Mouse (Mus musculus): ENCODE measurements at regions not wholly inside any gene's neighbourhood (a gene's known extent, or its start where the extent isn't known, plus 50 kb on each side); places are given as distances from the start of the nearest gene placed in this dataset.

GRCm38 (mm10) chr9:41833408-41833807, 290.7 kb downstream of the Sorl1 start:
- ATAC-seq, result no peak

DNA sequence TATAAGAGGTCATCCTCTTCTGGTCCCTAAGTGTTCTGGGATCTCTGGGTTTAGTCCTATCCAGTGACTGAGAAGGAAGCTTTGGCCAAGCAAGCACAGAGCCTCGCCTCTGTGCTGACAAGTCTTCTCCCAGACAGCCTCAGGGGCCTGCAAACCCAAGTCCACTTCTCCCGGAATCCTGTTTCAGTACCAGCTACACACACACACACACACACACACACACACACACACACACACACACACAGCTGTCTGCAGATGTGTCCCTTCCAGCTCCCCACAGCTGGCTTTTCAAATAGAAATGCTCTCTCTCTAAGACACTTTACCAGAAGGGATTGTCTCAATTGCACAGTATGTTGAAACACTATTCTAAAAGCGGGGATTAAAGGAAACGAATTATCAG, 296.7 kb downstream of the Sorl1 start:
- ATAC-seq, result no peak

- ATAC-seq, result no peak
These were observed 302.7 kb downstream of the Sorl1 start for GRCm38 (mm10) chr9:41821401-41821800.

DNA sequence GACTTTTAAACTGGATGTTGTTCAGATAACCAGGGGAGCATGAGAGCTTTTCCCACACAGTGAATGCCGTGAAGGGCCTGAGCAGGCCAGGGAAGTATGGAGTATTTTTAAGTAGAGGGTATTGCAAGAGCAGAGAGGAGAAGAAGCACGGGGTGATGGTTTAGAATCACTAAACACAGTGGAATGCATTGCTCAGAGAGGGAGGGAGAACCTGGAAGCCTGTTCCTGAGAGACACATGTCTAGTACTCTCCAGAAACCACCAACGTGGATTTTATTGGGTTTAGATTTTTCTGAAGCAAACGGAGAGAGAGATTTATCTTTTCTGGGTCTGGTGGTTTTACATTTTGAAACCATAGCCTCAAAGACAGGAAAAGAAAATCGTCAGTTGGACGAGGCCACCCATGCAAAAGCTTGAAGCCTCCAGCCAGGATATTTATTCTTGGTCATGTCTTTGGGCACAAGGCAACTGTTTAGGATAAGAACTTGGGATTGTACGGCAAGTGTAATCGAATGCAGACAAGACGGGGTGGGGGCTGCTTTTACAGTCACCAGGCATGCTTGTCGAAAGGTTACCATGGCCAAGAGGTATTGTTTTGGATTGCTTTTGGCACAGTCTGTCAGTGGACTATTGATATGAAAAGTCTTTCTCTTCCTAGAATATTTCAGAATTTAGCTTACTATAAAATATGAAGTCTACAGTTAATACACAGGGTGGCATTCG, 306.2 kb downstream of the Sorl1 start:
- no peak for ATAC-seq

- ATAC-seq, result no peak
These were observed 308.2 kb downstream of the Sorl1 start for GRCm38 (mm10) chr9:41815921-41816320.

DNA sequence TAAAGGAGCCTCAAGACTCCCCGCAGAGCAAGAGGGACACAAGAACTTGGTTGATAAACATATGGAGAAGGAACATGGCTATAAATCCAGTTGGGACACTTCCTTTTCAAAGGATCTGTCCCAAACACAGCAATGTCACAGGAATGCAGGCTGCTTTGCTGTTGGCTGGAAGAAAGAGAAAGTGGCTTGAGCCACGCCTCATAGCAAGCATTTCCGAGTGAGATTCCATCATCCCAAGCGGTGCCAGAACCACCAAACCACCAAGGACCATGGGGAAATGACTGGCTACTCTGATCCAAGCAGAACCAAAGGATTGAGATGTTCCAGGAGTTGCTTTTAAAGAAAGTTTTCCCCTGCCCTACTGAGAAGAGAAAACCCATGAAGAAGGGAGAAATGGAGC, 314.8 kb downstream of the Sorl1 start:
- no peak for ATAC-seq

- ATAC-seq, result no peak
These were observed 315.3 kb downstream of the Sorl1 start for GRCm38 (mm10) chr9:41808791-41809190.

GRCm38 (mm10) chr9:41806289-41806621, 317.8 kb downstream of the Sorl1 start:
- ATAC-seq, result no peak

DNA sequence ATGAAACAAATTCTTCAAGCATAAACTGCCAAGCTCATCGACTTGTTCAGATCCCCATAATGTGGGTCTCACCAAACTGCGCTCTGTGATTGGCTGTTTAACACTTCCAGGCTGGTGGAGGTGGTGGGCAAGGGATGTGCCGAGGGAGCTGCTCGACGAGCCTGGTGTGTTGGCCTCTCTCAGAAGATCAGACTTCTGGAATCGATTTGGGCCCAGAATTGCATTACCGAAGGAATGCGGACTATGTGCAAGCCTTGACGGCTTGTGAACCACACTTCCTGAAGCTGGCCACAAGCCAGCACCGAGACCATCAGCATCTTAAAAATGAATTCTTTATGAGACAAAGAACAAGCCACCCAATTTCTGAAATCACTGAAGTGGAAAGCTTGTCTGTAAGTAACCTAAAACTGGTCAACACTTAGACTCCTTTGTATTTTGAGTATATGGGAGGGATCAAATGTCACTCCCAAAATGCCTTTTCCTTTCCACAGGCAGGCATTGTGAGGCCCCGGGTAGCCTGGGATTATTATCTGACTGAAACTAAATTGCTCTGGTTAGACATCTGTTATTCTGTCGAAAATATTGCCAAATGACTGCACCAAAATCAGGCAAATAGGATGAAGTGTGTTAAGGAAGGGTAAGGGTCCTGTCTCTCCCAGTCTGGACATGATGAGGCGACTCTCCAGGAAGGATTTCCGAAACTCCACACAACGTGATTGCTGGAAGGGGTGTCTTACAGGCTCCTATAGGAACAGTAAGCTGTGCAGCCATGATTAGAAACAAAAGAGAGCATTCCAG, 318.4 kb downstream of the Sorl1 start:
- no peak for ATAC-seq

GRCm38 (mm10) chr9:41804711-41805331, 319.3 kb downstream of the Sorl1 start:
- ATAC-seq, result no peak

- no peak for ATAC-seq
These were observed 320.2 kb downstream of the Sorl1 start for GRCm38 (mm10) chr9:41803680-41804460.

GRCm38 (mm10) chr9:41801376-41801775, 322.7 kb downstream of the Sorl1 start:
- no peak for ATAC-seq

GRCm38 (mm10) chr9:41792830-41793213, 331.3 kb downstream of the Sorl1 start:
- no peak for ATAC-seq

DNA sequence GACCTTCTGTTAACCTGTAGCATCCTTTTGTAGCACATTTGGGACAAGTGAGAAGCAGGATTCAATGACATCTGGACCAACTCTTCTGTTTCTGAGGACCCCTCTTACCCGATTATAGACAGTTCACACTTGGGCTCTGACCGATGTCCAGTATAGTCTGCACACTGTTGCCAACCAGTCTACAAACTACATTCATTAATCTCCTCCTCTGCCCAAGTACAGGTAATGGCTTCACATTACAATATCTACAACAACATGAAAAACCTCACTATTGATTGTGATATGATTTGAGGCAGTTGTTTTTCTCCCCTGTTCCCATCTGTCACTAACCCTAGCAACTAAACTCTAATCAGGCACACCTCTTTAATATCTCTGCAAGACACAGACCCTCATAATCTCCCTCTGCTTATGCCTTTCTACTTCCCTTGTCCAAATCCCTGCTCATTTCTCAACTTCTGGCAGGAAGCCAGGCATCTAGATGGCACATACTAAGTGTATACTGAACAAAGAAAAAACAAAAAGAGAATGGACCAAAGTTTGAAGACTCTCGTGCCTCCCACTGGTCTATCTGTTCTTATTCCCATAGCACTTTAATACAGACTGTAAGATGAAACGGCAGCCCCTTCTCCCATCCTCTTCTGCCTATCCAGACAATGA, 331.8 kb downstream of the Sorl1 start:
- ATAC-seq, result no peak

DNA sequence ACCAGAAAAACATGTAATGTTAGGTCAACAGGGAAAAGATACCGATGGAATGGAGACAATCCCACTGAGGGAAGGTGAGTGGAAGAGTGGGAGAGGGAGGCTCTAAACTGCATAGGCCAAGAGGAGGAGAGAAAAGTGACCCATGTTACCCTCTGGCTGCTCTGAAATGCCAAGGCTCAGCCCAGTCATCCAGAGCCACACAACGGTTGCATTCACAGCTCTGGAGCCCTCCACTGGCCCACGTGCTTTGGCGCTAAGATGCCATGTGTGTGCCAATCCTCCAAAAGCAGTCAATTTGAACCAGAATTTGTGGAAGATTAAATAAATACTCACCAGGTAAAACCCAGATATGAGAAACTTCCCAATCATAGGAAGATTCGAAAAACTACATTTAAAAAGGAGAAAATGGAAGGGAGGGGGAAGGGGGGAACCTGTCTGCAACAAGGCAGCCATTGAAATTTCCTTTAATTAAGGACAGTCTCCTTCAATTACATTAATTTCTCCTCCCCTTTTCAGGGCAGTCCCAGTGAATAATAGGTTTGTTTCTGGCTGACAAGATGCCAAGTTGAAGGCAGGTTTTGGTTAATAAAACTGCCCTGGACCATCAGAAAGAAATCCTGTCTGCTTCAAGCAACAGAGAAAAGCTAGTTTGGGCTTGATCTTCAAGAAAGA, 332.5 kb downstream of the Sorl1 start:
- ATAC-seq, result no peak

GRCm38 (mm10) chr9:41785131-41785530, 339.0 kb downstream of the Sorl1 start:
- no peak for ATAC-seq

DNA sequence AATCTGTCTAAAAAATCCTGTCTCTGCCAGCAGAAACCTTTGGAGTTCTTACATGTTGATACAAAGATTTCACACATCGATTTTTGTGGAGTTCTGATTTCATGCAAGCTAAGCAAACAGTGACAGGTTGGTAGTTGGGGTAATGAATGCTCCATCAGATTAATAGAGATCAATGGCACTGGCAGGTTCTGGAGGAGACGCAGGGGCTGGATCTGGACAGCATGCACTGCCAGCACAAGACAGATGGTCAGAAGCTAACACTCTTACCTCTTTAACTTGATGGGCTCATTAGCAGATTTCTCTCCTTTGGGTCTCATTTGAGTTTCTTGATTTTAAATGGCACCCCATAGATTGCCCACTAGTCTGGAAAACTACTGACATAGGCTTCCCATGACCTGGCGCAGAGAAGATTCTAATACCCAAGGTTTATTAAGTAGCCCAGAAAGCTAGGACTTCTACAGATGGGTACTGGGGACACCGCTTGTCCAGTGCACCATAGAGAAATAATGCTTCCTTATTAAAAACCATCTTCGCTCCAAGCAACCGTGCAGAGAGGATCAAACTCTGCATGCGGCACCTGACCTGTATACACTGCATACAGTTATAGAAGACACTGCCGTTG, 351.7 kb downstream of the Sorl1 start:
- ATAC-seq, result no peak

DNA sequence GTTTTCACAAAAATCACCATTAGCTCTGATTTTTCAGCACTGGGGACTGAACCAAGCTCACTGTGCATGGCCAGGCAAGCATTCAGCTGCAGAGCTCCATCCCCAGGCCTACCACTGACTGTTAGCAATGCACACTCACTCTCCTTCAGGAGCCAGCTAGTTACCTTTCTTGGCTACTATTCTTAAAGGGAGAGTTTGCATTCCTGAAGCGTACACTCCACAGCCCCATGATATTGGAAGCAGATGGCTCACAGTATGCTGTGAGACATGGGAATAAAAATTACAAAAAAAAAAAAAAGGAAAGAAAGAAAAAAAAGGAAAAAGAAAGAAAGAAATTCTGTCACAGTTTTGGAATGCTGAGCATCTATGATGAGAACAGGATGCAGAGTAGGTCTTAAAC, 352.8 kb downstream of the Sorl1 start:
- no peak for ATAC-seq

DNA sequence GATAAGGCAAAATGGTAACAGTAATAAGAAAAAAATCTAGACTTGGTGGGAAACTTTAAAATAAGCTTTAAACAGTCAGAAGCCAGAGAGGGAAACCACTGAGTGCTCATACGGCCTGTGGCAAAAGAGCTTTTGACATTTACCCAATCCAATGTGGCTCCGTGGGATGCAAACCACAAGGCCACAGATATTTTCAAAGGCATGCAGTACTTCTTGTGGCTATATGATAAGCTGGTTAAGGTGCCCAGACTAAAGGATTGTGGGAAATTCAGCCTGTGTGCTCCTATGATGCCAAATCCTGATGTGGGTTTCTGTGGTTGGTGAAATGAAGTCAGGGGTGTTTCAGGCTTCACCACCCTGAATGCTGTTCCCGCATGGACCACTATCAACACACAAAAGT, 355.8 kb downstream of the Sorl1 start:
- ATAC-seq, result no peak

GRCm38 (mm10) chr9:41766533-41766920, 357.6 kb downstream of the Sorl1 start:
- no peak for ATAC-seq

GRCm38 (mm10) chr9:41765816-41766532, 358.1 kb downstream of the Sorl1 start:
- no peak for ATAC-seq

Measured in inflammation-experienced regulatory T-cells, adult 6 months (primary cell).